Mouse (Mus musculus) heart, adult 9 months (tissue): Measurements from ENCODE around the gene Gpr135.
"Not testable (repeated sequence)": the region's sequence is repeated elsewhere in the genome, so short reads cannot be mapped to it uniquely, and the experiment has no call there.

Experiments
- DNase-seq, 2 experiments: peaks; one replicate each; pipeline ENCODE4 v3.0.0; 2022; ENCODE audit warnings: low spot score in 2 of 2

The Gpr135 gene

DNA sequence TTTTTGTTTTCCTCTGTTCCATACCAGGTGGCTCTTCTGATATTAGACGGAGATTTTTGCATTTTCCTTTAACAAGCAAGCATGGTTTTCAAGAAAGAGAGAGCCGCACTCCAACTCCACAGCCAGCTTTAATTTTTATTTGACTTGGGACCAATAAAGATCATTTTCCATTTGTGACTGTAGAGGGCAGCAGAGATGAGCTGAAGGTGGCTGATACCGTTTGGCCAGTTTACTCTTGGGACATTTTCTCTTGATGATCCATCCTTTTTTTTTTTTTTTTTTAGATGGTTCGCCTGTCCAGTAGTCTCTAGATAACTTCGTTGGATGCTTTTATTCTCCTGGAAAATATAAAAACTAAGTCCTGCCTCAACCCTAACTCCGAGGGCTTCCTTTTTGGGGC lies 17.6 kb downstream of the Gpr135 start:
- DNase-seq: no peak

DNA sequence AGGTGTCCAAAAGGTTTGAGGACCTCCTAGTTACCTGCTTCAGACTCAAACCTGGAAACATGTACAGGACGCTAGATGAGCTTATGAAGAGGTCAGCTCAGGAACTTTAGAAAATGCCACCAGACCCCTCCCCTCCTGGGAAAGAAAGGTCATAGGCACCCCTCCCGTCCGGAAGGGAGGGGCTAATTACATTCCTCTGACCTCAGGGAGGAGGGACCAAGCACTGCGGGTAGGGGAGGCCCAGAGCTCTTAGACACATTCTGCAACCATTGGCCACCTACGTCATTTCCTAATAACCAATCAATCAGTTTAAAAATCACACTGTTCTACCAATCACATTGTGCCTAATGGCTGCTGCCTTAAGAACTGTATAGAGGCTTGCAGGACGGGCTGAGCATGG lies 18.4 kb downstream of the Gpr135 start:
- DNase-seq: no peak

DNA sequence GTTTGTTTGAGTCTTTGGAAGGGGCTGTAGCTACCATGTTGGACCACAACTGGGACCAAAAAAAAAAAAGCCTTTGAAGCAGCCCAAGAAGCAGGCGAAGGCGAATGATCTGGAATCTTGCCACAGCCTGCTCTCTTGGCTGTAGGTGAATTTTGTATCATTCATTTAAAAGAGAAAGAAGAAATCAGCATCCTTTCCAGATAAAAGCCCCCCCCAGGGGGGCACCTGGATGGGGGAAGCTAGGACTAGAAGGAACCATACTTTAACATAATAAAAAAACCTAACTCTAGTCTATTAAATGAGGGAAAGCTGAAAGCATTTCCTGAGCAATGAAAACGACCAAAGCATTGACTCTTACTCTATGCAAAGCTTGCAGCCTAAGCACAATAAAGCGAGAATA lies 20.1 kb downstream of the Gpr135 start:
- DNase-seq: no peak

DNA sequence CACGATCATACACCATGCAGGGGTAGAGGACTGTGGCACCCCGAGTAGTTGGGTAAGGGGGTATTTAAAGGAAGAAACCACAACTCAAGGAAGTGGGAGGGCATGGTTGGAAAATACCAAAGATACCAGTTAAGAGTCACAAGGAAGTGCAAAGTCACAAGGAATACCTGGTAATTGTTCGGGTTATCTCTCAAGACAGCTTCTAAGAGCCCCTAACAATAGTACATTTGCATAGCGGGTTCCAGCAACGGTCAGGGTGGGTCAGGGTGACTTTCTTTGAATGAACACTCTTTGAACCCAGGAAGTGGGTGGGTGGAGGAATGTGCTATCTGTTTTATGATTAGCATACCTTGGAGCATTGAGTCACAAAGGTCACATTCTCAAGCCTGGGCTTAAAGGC lies 20.8 kb downstream of the Gpr135 start:
- not testable (repeated sequence) for DNase-seq

DNA sequence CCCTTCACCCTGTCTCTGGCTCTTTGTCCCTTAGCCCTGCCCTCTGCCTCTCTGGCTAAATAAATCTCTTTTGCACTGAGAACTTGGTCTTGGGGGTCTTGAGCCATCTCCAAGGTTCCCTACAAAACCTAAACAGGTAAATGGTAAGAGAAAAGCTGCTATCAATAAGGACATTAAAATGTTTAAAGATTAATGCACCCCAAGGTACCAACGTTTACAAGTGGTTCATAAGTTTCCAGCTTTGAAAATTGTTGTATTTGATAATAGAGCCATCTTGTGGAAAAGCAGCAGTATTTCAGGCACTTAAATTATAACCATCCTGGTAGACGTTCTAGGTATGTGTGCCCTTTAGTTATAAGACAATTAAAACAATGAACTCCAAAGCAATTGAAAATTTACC lies 23.4 kb downstream of the Gpr135 start:
- DNase-seq: no peak

DNA sequence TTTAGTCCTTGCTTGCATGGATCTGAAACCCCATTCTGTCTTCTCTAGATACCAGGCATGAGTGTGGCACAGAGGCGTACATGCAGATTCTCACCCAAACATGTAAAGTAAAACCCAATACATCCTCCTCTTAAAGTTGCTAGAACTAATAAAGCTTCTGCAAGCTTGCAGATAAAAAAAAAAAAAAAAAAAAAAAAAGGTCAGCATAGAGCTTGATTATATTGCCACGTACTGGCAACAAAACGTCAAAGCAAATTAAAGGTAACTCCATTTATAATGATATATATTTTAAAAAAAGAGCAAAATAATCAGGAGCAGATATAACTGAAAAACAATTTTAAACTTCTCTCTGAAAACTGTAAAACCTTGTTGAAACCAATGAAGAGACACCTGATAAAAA lies 29.7 kb downstream of the Gpr135 start:
- no peak for DNase-seq

DNA sequence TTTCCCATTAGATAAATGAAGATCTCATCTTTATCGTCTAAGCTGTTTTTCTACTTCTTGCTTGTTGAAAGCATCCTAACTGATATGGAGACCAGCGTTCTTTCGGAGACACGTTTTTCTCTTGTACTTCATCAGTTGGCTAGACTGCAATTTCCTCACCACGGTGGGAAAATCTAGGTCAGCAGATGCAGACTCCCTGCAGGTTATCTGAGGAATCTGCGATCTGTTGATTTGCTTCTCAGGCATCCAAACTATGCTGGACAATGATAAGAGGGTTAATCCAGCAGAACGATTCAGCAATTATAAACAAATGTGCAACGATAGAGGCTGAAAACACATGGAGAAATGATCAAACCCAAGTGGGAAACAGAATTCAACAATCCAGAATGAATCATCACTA lies 31.4 kb downstream of the Gpr135 start:
- no peak for DNase-seq

DNA sequence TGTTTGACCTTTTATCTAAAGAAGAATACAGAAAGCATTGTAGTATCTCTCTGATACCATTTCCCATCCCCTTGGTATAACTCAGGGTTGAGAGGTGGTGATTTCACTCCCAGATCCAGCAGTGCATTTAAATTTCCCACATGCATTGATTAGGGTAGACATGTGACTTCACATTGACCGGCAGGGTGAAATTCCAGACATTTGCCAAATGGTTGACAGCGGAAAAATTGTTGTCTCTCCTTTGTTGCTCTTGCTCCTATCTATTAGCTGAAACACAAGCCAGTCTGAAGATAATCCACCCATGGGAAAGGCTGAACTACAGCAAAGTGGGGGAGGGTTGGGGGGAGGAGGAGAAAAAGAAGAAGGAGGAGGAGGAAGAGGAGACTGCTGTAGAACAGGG lies 32.1 kb downstream of the Gpr135 start:
- no peak for DNase-seq

DNA sequence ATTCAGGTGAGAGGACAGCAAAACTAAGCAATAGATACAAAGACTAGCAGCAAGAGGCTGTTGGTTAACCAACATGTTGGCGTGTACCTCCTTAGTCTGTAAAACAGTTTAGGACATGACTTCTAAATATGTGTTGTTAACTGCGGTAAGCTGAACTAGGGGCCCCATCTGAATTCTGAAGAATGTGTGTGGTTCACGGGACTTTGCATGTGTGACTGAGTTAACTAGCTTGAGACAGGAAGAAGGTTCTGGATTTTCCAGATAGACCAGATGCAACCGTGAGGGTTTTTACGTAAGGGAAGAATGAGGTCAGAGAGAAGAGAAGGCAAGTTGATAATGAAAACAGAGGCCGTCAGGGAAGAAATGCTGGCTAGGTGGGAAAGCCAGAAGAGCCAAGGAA lies 33.9 kb downstream of the Gpr135 start:
- DNase-seq: no peak

DNA sequence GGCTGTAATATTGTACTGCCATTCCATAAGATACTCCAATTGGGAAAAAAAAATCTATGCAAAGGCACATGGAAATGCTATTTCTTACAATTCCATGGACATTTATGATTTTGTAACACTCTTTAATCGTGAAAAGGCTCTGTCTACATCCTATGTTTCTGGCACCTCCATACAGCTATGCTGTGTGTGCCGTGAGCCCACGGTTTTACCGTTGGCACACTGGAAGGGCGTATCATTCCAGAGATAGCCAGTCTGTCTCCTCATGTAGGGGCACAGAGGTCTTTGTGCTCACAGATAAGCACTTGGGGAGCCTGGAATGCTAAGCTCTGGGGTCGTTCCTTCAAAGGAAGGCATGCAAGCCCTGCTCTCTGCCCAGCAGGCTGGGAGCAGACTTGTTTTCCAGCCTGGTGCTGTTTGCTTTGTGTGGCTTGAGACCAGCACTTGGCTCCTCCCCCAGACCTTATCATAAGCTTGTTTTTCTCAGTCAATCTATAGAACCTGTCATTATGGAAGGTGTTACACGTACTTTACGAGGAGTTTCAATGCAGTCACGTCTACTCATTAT lies 34.7 kb downstream of the Gpr135 start:
- DNase-seq: no peak

DNA sequence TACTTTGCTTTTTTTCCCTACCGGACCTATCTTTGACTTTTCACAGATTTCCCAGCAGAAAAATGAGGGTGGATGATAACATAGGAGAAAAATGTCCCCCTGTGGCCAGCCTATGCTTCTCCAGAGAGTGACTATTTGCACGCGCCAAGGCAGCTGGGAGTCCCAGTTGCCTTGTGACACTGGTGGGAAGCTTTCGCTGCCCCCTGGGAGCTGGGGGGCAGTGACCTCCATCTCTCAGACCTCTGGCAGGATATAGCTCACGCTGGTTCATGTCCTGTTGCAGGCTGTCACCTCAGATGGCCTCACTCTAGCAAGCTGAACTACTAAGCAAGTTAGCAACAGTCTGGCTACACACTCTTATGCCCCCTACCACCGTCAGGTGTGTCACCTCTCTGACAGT lies 39.1 kb downstream of the Gpr135 start:
- peak; percentile 76 to 80 for DNase-seq

DNA sequence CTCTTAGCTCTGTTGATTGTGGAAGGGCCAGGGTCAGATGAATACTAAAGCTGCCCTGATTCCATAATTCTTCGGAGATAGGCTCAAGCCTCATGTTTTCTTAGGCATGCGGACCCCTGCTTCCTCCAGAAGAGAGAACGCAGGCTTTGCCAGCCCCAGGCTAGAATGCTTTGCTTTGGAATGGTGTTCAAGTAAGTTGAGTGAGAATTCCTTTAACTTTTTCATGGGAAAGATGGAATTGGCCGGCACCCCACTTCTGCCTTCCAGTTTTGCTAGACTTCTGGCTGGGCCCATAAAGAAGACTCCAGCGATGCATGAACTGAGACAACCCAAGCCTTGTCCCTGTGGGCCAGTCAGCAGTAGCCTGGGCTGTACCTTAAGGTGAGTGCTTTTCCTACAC lies 39.8 kb downstream of the Gpr135 start:
- peak; percentile 30 to 50 for DNase-seq

DNA sequence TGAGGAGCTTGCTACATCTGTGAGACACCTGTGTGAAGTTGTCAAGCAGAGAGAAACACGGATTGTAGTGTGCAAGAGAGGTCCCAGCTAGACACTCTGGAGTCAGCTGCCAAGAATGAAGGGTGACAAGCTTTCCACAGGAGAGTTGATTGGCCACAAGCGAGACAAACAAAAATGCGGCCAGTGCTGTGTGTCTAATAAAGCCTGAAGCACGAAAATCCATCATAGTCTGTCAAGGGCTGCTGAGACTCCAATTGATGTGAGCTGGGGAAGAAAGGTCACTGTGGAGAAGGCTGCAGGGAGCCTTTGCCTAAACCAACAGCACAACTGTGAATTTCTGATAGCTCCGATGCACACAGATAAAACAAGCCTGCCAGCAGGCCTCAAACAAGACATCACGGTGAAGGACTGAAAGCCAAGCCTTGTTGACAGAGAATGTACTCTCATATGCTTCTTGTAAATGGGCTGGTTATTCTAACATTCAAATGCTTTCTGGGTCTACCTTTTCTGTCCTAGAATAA lies 45.6 kb downstream of the Gpr135 start:
- no peak for DNase-seq

DNA sequence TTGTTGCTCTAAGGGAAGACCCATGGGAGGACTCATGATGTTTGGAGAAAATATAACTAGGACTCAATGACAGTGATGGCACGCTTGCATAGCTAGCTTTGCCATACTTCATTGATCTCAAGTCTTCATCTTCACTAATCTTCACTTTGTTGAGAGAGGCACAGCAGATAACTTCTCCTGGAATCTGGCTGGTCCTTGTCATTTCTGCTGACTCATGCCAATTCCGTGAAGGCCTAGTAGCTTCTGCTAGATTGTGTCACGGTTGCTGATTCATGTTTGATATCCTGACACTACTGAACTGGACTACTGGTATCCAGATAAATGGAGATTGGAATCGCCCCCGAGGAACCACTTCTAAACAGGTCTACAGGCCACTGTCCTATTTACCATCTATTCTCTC lies 47.4 kb downstream of the Gpr135 start:
- no peak for DNase-seq

DNA sequence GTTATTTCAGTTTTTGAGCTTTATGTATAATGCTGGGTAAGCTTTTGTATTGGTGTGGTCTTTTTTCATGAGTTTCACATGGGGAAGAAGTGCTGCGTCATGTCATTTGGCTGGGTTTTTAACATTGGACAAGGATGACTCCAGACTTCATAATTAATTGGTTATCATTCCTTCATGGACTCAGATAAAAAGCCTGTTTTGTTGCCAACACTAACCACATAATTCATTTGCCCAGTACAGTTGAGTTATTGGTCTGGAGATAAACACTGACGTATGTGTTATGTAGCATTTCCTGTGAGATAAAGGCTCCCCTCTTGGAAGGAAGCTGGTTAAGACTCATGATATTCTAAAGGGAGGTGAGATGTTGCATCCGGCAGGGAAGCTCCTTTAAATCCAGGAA lies 48.1 kb downstream of the Gpr135 start:
- peak in 1 of 2 experiments; percentile 49 for DNase-seq

DNA sequence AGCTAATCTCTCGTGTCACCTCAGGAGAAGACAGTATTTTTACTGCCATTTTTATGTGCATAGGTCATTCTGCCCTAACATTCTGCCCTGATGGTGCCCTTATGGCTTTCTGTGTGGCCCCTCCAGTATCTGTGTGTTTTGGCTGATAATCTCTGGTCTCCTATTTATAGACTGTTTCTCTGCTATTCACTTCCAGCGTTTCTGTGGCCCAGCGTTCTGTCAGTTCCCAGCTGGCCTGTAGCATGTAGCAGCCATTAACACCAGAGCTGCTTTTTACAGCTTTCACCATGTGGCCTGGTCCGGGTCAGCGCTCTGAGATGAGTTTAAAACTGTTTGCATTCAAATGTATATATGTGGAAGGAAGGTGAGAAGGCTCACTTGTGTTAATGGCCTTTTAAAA lies 49.4 kb downstream of the Gpr135 start:
- DNase-seq: peak in 1 of 2 experiments; percentile 19

DNA sequence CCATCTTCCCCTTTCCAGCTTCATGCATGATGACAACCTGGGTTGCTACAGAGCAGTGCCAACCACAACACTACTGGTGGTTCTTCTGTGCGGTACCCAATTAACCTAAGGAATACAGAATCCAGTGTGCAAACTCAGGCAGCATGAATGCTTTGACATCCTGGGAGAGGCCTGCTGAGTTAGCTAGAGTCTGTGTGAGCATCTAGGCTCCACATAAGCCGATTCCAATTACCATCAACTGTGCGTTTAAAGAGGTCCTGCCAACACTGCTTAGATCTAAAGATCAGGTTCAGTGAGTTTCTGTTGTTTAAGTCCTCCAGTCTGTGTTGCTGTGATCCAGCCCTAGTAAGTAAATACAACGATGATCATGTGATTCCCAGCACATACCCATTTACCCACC lies 50.6 kb downstream of the Gpr135 start:
- no peak for DNase-seq
